Mouse (Mus musculus) T-helper 2 cell (primary cell): Measurements from ENCODE around the gene Runx2.

Source experiments
- in situ Hi-C: fragments of 300-600 bp; cut with MboI, MseI; formaldehyde crosslinking; loops from one replicate; pipeline ENCODE4 v1.15.1; 2025; ENCODE audit warnings: high pct_unique_total_duplicates

Gene Runx2

DNA sequence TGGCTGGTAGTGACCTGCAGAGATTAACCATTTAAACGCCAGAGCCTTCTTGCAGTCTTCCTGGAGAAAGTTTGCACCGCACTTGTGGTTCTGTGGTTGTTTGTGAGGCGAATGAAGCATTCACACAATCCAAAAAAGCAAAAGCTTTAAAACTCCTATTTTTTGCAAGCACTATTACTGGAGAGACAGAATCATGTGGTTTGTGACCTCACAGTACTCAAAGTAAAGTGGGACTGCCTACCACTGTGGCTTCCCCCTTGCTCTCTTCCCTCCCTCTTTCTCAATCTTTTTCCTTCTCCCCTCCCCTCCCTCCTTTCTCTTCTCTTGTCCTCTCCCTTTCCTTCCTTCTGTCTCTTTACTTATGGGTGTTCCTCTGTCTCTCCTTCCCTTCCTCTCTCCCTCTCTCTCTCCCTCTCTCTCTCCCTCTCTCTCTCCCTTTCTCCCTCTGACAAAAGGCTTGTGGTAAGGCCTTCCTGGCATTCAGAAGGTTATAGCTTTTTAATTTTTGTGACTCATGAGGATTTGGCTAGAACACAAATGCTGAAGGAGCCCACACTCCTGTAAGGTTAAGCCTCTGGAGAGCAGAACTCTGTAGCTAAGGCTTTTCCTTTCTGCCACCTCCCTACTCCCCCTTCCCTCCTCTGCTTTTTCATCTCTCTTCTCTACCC lies at the start of gene Runx2:
Gene Runx2 (minus strand): TSS at position 290 of the 668 bp plus-strand sequence.
- in situ Hi-C loops, result no loop called here

DNA sequence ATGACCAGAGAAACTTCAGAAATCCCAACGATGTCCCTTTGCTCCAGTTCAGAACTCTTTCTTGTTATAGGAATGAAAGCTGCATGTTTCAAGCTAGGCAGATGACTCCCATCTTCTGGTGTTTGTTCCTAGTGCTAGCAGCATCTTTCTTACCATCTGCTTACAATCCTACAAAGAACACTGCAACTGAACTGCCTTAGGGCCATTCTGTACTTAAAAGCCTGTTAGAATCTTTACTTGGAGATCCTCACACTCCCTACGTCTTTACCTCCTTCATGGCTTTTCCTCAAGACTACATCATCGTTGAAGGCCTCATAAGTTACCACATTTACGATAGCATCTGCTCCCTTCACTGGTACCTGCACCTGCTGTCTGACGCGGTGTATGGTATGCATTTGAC lies 48.6 kb upstream of the Runx2 start:
- in situ Hi-C loops, result no loop called here

GRCm38 (mm10) chr17:44842184-44842583 lies 27.6 kb upstream of the Runx2 start:
- in situ Hi-C loops, result no loop called here

- in situ Hi-C loops, result no loop called here
These were observed 16.6 kb upstream of the Runx2 start for GRCm38 (mm10) chr17:44831201-44831600.

DNA sequence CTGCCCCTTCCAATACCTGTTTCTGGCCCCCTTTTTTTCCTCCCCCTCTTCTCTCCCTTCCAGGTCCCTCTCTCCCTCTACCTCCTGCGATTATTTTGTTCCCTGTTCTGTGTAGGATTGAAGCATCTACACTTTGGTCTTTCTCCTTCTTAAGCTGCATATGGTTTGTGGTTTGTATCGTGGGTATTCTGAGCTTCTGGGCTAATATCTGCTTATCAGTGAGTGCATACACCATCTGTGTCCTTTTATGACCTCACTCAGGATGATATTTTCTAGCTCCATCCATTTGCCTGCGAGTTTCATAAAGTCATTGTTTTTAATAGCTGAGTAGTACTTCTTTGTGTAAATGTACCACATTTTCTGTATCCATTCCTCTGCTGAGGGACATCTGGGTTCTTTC lies 15.0 kb upstream of the Runx2 start:
- in situ Hi-C loops, result no loop called here

DNA sequence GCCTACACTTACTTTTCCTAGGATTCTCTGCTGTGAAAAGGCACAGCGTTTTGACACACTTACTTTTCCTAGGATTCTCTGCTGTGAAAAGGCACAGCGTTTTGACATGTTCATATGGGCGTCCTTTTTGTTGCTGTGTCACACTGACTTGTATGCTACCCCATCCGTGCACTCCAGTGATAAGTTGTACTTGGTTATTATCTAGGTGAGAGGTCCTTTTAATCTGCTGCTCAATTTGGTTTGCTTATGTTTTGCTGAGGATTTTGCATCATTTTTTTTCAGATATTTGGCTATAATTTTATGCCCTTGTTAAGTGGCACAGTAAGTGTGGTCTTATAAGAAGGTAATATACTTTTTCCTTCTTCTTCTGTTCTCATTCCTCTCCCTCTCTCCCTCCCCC lies 13.4 kb upstream of the Runx2 start:
- in situ Hi-C loops, result no loop called here

GRCm38 (mm10) chr17:44827124-44827523 lies 12.5 kb upstream of the Runx2 start:
- in situ Hi-C loops, result no loop called here

- in situ Hi-C loops, result no loop called here
These were observed 7.3 kb upstream of the Runx2 start for GRCm38 (mm10) chr17:44821940-44822339.

DNA sequence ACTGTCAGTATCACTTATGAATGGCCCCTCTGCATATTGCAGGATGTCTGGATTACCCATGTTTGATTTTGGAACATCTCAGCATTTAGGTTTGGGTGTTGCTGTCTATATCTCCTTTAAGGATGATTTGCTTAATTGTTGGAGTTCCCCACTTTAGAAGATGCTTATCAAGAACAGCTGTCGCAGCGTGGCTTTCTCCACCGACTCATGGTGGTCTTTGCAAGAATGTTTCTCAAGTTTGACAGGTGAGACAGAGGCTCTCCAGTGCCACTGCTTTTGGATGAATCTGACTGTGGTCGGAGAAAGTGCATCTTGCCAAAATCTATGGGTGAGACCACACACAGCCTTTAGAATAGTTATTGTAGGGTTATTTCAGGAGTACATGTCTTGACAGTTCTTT lies 5.2 kb upstream of the Runx2 start:
- in situ Hi-C loops, result no loop called here

DNA sequence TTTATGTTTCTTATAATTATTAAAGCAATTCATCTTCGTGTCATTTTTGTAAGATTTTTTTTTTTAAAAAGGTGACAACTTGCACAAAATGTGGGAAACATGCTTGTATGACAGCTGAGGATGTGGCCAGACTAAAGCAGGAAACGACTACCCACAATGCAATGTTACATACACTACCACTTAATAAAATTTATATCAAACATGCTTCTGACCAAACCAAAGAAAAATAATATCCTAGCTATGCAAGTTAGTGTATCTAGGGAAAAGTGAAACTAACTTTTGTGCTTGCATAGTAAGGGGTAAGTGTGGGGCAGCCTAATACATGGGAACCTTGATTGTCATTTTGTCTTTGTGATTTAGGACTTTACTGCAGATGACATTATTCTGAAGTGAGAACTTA lies 4.2 kb upstream of the Runx2 start:
- in situ Hi-C loops, result no loop called here

- in situ Hi-C loops, result no loop called here
These were observed 7.6 kb downstream of the Runx2 start for GRCm38 (mm10) chr17:44807031-44807430.

GRCm38 (mm10) chr17:44797331-44797730 lies 17.3 kb downstream of the Runx2 start:
- in situ Hi-C loops, result no loop called here

DNA sequence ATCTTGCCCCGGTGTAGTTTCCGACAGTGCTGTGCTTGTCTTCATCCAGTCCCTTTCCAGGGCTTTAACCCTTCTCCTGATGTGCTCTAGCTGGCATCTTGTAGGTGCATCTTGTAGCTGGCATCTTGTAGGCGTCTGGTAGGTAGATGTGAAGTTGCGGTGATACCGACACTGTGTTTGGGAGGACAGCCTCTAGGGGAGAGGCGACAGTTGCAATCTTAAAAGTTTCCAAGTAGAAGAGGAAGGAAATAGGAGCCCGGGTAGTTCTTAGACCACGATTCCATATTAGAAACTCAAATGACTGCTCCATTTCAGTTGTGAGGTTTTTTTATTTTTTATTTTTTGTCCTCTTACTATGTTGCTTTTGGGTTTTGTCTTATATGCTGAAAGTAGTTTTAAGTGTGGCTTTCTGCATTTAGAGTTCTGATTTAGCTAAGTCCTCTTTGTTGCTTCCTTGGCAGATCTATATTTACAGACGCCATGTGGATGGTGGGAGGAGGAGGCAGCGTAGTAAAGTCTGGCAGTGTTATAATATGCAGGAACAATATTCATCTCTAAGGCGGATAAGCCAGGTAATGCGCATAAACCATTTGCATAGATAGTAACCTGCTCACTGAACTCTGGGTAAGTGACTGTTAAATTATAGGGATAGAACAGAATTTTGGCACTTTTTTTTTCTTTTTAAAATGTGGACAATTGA lies 22.2 kb downstream of the Runx2 start:
- in situ Hi-C loops, result loop anchor here (5.0 kb wide), 1 partner anchor 125 kb away; no protein-coding TSS in a partner anchor

- in situ Hi-C loops, result no loop called here
These were observed 25.4 kb downstream of the Runx2 start for GRCm38 (mm10) chr17:44788982-44789747.

DNA sequence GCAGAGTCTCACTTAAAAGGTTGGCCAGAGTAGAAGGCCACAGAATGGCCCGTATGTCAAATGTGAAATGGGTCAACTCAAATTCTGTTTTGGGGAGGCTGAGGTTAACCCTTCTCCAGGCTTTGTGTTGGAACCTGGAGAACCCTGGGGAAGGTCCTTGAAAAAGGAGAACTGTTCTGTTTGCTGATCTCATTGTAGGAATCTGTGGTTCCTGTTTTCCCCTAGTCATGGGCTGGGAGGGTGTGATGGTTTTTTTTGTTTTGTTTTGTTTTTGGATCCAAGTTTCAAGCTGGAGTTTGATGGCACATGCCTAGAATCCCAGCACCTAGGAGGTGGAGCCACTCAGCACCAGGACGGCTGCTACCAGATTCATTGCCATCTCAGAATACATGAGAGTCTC lies 31.5 kb downstream of the Runx2 start:
- in situ Hi-C loops, result no loop called here

DNA sequence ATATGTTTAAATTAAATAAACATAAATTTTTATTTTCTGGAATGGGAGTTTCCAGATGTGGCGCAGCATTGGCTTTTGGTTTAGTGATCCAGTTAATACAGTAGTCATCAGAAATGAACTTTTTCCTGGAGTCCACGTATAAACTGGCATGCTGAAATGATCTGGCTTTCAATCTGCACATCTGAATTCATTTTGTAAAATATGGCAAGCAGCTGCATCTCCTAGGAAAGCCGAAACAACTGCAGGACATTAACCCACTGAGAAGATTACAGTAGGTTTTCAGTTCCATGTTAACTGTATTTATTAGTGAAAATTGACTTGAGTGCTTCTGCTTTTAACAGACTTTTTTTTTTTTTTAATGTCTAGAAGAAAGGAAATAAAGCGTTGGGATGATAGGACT lies 32.2 kb downstream of the Runx2 start:
- in situ Hi-C loops, result no loop called here

DNA sequence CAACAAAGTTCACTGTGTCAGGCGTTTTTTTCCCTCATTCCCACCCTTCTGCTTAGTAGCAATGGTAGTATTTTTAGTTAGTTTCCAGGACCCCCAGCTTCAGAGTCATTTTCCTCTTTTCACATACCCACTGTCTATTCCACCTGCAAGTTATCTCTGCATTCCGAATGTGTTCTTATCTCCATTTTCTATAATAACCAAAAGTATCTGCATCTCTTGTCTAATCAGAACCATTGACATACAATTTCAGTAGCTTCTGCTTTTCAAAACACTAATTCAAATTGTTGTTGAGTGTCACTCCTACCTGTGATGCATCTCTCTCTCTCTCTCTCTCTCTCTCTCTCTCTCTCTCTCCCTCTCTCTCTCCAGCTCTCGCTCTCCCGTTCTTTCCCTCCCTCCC lies 34.2 kb downstream of the Runx2 start:
- in situ Hi-C loops, result no loop called here

DNA sequence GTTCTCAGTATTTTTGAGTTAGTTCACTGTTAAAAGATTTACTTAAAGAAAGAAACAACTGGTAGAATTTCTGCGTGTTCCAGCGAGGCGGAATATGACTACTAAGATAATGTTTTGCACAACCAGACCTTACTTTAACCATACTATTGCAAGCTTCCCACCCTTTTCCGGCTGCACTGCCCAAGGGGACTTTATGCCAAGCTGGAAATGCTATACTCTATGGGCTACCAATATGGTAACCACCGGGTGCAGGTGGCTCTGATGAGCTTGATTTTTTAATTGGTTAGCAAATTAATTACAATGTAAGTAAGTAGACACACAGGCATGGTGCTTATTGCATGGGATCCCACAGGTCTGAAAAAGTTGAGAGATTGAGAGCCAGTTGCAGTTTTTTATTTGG lies 36.5 kb downstream of the Runx2 start:
- in situ Hi-C loops, result loop anchor here (5.0 kb wide), 1 partner anchor 41 kb away; no protein-coding TSS in a partner anchor

DNA sequence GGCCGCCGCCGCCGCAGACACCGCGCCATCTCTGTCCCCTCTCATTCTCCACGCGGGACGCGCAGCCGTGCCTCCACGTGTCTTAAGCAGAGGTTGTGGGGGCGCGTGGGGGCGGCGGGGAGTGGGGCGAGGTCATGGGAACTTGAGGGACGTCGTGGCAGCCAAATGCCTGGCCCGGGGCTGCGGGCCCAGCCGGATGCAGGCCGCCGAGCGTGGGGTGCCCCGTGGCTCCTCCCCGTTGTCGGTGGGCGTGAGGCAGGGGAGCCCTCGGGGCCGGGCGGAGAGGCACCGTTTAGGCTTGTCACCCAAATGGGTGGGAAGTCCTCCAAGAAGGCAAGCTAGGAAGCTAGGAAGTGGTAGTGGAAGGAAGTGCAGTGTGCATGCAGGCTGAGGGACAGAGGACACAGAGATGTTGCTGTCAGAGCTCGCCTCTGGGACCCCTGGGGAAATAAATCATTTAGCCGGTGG lies 37.2 kb downstream of the Runx2 start:
- in situ Hi-C loops, result loop anchor here (5.0 kb wide), 1 partner anchor 40 kb away; no protein-coding TSS in a partner anchor

- in situ Hi-C loops, result loop anchor here (5.0 kb wide), 1 partner anchor 40 kb away; no protein-coding TSS in a partner anchor
These were observed 37.8 kb downstream of the Runx2 start, which contains the start of gene Supt3 for GRCm38 (mm10) chr17:44776738-44777270. Supt3 (plus strand) TSS chr17:44777152.

- in situ Hi-C loops, result no loop called here
These were observed 42.0 kb downstream of the Runx2 start for GRCm38 (mm10) chr17:44772576-44772975.

- in situ Hi-C loops, result no loop called here
These were observed 43.7 kb downstream of the Runx2 start for GRCm38 (mm10) chr17:44770871-44771270.
